Mouse (Mus musculus) stomach, postnatal 0 days (tissue): ENCODE results near the gene Zfp423. TPM values are rescaled to one million over a fixed set of nuclear protein-coding genes. Genes with fewer than 3 reads are reported as not detected.

ENCODE experiments used
- ATAC-seq: fragments of 200-750 bp; cut with Nextera tagmentation; 2 replicates; pipeline ENCODE4 v1.8.0; 2017; ENCODE audit not compliant: low FRiP score, low TSS enrichment
- DNase-seq: peaks from one replicate; pipeline ENCODE4 v3.0.0-alpha.2; 2016; ENCODE audit warnings: low spot score
- H3K27ac ChIP-seq: fragments of 300-500 bp; sonication (generic); replicated peaks from 2 replicates; pipeline ENCODE4 v1.5.1; 2014; ENCODE audit warnings: mild to moderate bottlenecking, control low read depth
- H3K27me3 ChIP-seq: fragments of 300-500 bp; sonication (generic); 2 replicates; pipeline ENCODE4 v1.6.1; 2014; ENCODE audit warnings: low read length; ENCODE audit not compliant: control insufficient read depth, insufficient read depth
- H3K36me3 ChIP-seq: fragments of 300-500 bp; sonication (generic); 2 replicates; pipeline ENCODE4 v1.6.1; 2014; ENCODE audit warnings: low read length, mixed read lengths; ENCODE audit not compliant: control insufficient read depth, insufficient read depth
- H3K4me1 ChIP-seq: fragments of 300-500 bp; sonication (generic); replicated peaks from 2 replicates; pipeline ENCODE4 v1.6.1; 2014; ENCODE audit warnings: antibody characterized with exemption; ENCODE audit not compliant: control insufficient read depth, insufficient read depth
- H3K4me2 ChIP-seq: fragments of 300-500 bp; sonication (generic); replicated peaks from 2 replicates; pipeline ENCODE4 v1.6.1; 2014; ENCODE audit warnings: low read depth, mild to moderate bottlenecking, control low read depth, moderate library complexity
- H3K4me3 ChIP-seq: fragments of 300-500 bp; sonication (generic); 2 replicates; pipeline ENCODE4 v1.5.1; 2014; ENCODE audit warnings: low read depth, low read length, control low read depth
- H3K9ac ChIP-seq: fragments of 300-500 bp; sonication (generic); 2 replicates; pipeline ENCODE4 v1.6.1; 2014; ENCODE audit warnings: mild to moderate bottlenecking, low read length, control low read depth, mixed read lengths
- H3K9me3 ChIP-seq: fragments of 300-500 bp; sonication (generic); 2 replicates; pipeline ENCODE4 v1.6.1; 2016; ENCODE audit warnings: low read length; ENCODE audit not compliant: control insufficient read depth
- CTCF ChIP-seq: IDR thresholded peaks from 2 replicates; pipeline ENCODE4 v1.5.1; 2016; ENCODE audit warnings: antibody characterized with exemption, low read depth, mild to moderate bottlenecking, moderate library complexity
- EP300 ChIP-seq: optimal IDR thresholded peaks from 2 replicates; pipeline ENCODE3; 2016; ENCODE audit warnings: antibody characterized with exemption
- WGBS: fragments of 180-500 bp; shearing (Covaris S2); extraction: QIAGEN DNeasy Blood & Tissue Kit; methylation state at CpG from one replicate; pipeline ENCODE4 v1.1.7; 2014; 5-methylcytosine and 5-hydroxymethylcytosine counted together
- polyA plus RNA-seq: library from polyadenylated mRNA; unstranded; fragments of >200 nt; fragmentation: Nextera tagmentation; extraction: Ambion mirVana; gene quantifications from 2 replicates; pipeline ENCODE4 v1.2.1, GENCODE M21; 2015

Gene Zfp423
- polyA plus RNA-seq, 1 experiment from 2014 or later: 2.6 TPM

GRCm38 (mm10) chr8:87933752-87934151, 25.6 kb downstream of the Zfp423 start:
- no peak for DNase-seq
- no peak for TF ChIP-seq EP300
- TF ChIP-seq CTCF: no peak
- Histone ChIP-seq H3K4me2 (no peak overlapping the region), H3K36me3 (no peaks in the 10 kb centered on the region), H3K27me3 (no peaks in the 10 kb centered on the region), H3K9me3 (no peaks in the 10 kb centered on the region), H3K9ac (no peak overlapping the region), H3K4me3 (no peak overlapping the region), H3K4me1 (peaks cover 6% of the 10 kb centered on the region; the same call in 1 of the 2 replicates), H3K27ac (no peak overlapping the region)
- ATAC-seq: no peak
- WGBS: 61% methylated on average over 8 of the region's 8 CpGs

- Histone ChIP-seq H3K9ac (no peak overlapping the region), H3K9me3 (no peaks in the 10 kb centered on the region), H3K4me3 (no peak overlapping the region), H3K4me1 (0 out of 2 replicates have a peak, but pooled peaks cover 3% of the 10 kb centered on the region), H3K4me2 (no peak overlapping the region), H3K27me3 (no peaks in the 10 kb centered on the region), H3K36me3 (no peaks in the 10 kb centered on the region), H3K27ac (no peak overlapping the region)
- DNase-seq: no peak
- ATAC-seq: no peak
- TF ChIP-seq CTCF: no peak
- no peak for TF ChIP-seq EP300
- 21% methylated on average over 2 of the region's 2 CpGs for WGBS
Measured at GRCm38 (mm10) chr8:87928857-87929256, 30.5 kb downstream of the Zfp423 start.

- no peak overlapping the region for H3K27ac ChIP-seq
- no peaks in the 10 kb centered on the region for H3K27me3 ChIP-seq
Measured at GRCm38 (mm10) chr8:87927034-87927830, 32.2 kb downstream of the Zfp423 start.

GRCm38 (mm10) chr8:87926098-87926890, 33.1 kb downstream of the Zfp423 start:
- WGBS: 46% methylated on average over 7 of the region's 7 CpGs
- TF ChIP-seq CTCF (no peak), EP300 (no peak)
- 0 out of 2 replicates have a peak, but pooled peaks cover 3% of the 10 kb centered on the region for H3K4me1 ChIP-seq
- H3K4me2 ChIP-seq: no peak overlapping the region
- H3K4me3 ChIP-seq: no peak overlapping the region
- H3K27me3 ChIP-seq: no peaks in the 10 kb centered on the region
- no peaks in the 10 kb centered on the region for H3K9me3 ChIP-seq
- H3K27ac ChIP-seq: no peak overlapping the region
- H3K36me3 ChIP-seq: no peaks in the 10 kb centered on the region
- ATAC-seq: no peak
- H3K9ac ChIP-seq: no peak overlapping the region
- no peak for DNase-seq

More at GRCm38 (mm10) chr8:87927034-87927830, 32.2 kb downstream of the Zfp423 start:
- Histone ChIP-seq H3K4me1 (0 out of 2 replicates have a peak, but pooled peaks cover 3% of the 10 kb centered on the region), H3K9me3 (no peaks in the 10 kb centered on the region), H3K9ac (no peak overlapping the region), H3K4me3 (no peak overlapping the region), H3K4me2 (no peak overlapping the region), H3K36me3 (no peaks in the 10 kb centered on the region)
- ATAC-seq (0 out of 2 replicates have a peak, but pooled peaks have one; percentile 10), DNase-seq (no peak)
- WGBS: 76% methylated on average over 10 of the region's 10 CpGs
- no peak for TF ChIP-seq CTCF
- TF ChIP-seq EP300: no peak

GRCm38 (mm10) chr8:87922936-87923335, 36.5 kb downstream of the Zfp423 start:
- H3K36me3 ChIP-seq: no peaks in the 10 kb centered on the region
- H3K4me3 ChIP-seq: no peak overlapping the region
- no peak for TF ChIP-seq CTCF
- TF ChIP-seq EP300: no peak
- no peak overlapping the region for H3K4me2 ChIP-seq
- ATAC-seq (no peak), DNase-seq (no peak)
- WGBS: 72% methylated on average over 6 of the region's 6 CpGs
- H3K9me3 ChIP-seq: no peaks in the 10 kb centered on the region
- no peaks in the 10 kb centered on the region for H3K27me3 ChIP-seq
- H3K4me1 ChIP-seq: 0 out of 2 replicates have a peak, but pooled peaks cover 3% of the 10 kb centered on the region
- H3K9ac ChIP-seq: no peak overlapping the region
- no peak overlapping the region for H3K27ac ChIP-seq
